Mouse (Mus musculus): ENCODE data around the gene Lmntd1. TPM values are rescaled to one million over a fixed set of nuclear protein-coding genes. Genes with fewer than 3 reads are reported as not detected.

Gene Lmntd1
- polyA plus RNA-seq, 1 experiment from 2014 or later = 3.0 TPM

GRCm38 (mm10) chr6:145427411-145427810, 186.7 kb downstream of the Lmntd1 start:
- ATAC-seq (replicated peaks; ENCODE audit: low FRiP score, low read depth) (no peak), DNase-seq (ENCODE audit: low spot score) (no peak)
- Histone ChIP-seq H3K9me3 (replicated peaks; ENCODE audit: low read length) (no peaks in the 10 kb centered on the region), H3K27me3 (ENCODE audit: insufficient read depth, low read length) (no peaks in the 10 kb centered on the region), H3K4me3 (replicated peaks; ENCODE audit: low read depth, low read length) (no peak overlapping the region), H3K4me2 (ENCODE audit: low read length) (no peak overlapping the region), H3K27ac (no peak overlapping the region), H3K4me1 (replicated peaks; ENCODE audit: insufficient read depth, low read length) (no peaks in the 10 kb centered on the region), H3K9ac (ENCODE audit: low read depth, low read length) (no peak overlapping the region), H3K36me3 (ENCODE audit: insufficient read depth, low read length) (no peaks in the 10 kb centered on the region)
- 74% methylated on average over 15 of the region's 15 CpGs for WGBS
- TF ChIP-seq CTCF (IDR thresholded peaks at IDR 0.05; ENCODE audit: low read depth) = no peak

GRCm38 (mm10) chr6:145426501-145426900, 187.6 kb downstream of the Lmntd1 start:
- H3K9ac ChIP-seq (ENCODE audit: low read depth, low read length) = no peak overlapping the region
- H3K9me3 ChIP-seq (replicated peaks; ENCODE audit: low read length) = no peaks in the 10 kb centered on the region
- H3K4me3 ChIP-seq (replicated peaks; ENCODE audit: low read depth, low read length) = no peak overlapping the region
- no peak overlapping the region for H3K4me2 ChIP-seq (ENCODE audit: low read length)
- no peaks in the 10 kb centered on the region for H3K36me3 ChIP-seq (ENCODE audit: insufficient read depth, low read length)
- no peak for TF ChIP-seq CTCF (IDR thresholded peaks at IDR 0.05; ENCODE audit: low read depth)
- 73% methylated on average over 10 of the region's 10 CpGs for WGBS
- no peak for ATAC-seq (replicated peaks; ENCODE audit: low FRiP score, low read depth)
- no peaks in the 10 kb centered on the region for H3K27me3 ChIP-seq (ENCODE audit: insufficient read depth, low read length)
- H3K4me1 ChIP-seq (replicated peaks; ENCODE audit: insufficient read depth, low read length) = no peaks in the 10 kb centered on the region
- DNase-seq (ENCODE audit: low spot score) = no peak
- H3K27ac ChIP-seq = no peak overlapping the region

GRCm38 (mm10) chr6:145424156-145424555, 190.0 kb downstream of the Lmntd1 start:
- Histone ChIP-seq H3K27me3 (ENCODE audit: insufficient read depth, low read length) (no peaks in the 10 kb centered on the region), H3K36me3 (ENCODE audit: insufficient read depth, low read length) (no peaks in the 10 kb centered on the region), H3K9ac (ENCODE audit: low read depth, low read length) (no peak overlapping the region), H3K4me1 (replicated peaks; ENCODE audit: insufficient read depth, low read length) (no peaks in the 10 kb centered on the region), H3K4me2 (ENCODE audit: low read length) (no peak overlapping the region), H3K27ac (no peak overlapping the region), H3K9me3 (replicated peaks; ENCODE audit: low read length) (no peaks in the 10 kb centered on the region), H3K4me3 (replicated peaks; ENCODE audit: low read depth, low read length) (no peak overlapping the region)
- WGBS = 79% methylated on average over 1 of the region's 1 CpGs
- no peak for TF ChIP-seq CTCF (IDR thresholded peaks at IDR 0.05; ENCODE audit: low read depth)
- ATAC-seq (replicated peaks; ENCODE audit: low FRiP score, low read depth) = no peak
- no peak for DNase-seq (ENCODE audit: low spot score)

- Histone ChIP-seq H3K4me1 (replicated peaks; ENCODE audit: insufficient read depth, low read length) (no peaks in the 10 kb centered on the region), H3K9ac (ENCODE audit: low read depth, low read length) (no peak overlapping the region), H3K9me3 (replicated peaks; ENCODE audit: low read length) (no peaks in the 10 kb centered on the region), H3K36me3 (ENCODE audit: insufficient read depth, low read length) (no peaks in the 10 kb centered on the region), H3K4me2 (ENCODE audit: low read length) (no peak overlapping the region), H3K27me3 (ENCODE audit: insufficient read depth, low read length) (no peaks in the 10 kb centered on the region), H3K4me3 (replicated peaks; ENCODE audit: low read depth, low read length) (no peak overlapping the region), H3K27ac (no peak overlapping the region)
- WGBS = 71% methylated on average over 12 of the region's 12 CpGs
- no peak for DNase-seq (ENCODE audit: low spot score)
- no peak for TF ChIP-seq CTCF (IDR thresholded peaks at IDR 0.05; ENCODE audit: low read depth)
- ATAC-seq (replicated peaks; ENCODE audit: low FRiP score, low read depth) = no peak
These were observed 190.6 kb downstream of the Lmntd1 start for GRCm38 (mm10) chr6:145423484-145423883.

GRCm38 (mm10) chr6:145421666-145422065, 192.5 kb downstream of the Lmntd1 start:
- Histone ChIP-seq H3K27me3 (ENCODE audit: insufficient read depth, low read length) (no peaks in the 10 kb centered on the region), H3K4me3 (replicated peaks; ENCODE audit: low read depth, low read length) (no peak overlapping the region), H3K9ac (ENCODE audit: low read depth, low read length) (no peak overlapping the region), H3K27ac (no peak overlapping the region), H3K9me3 (replicated peaks; ENCODE audit: low read length) (no peaks in the 10 kb centered on the region), H3K4me2 (ENCODE audit: low read length) (no peak overlapping the region), H3K4me1 (replicated peaks; ENCODE audit: insufficient read depth, low read length) (no peaks in the 10 kb centered on the region), H3K36me3 (ENCODE audit: insufficient read depth, low read length) (no peaks in the 10 kb centered on the region)
- 90% methylated on average over 9 of the region's 9 CpGs for WGBS
- no peak for ATAC-seq (replicated peaks; ENCODE audit: low FRiP score, low read depth)
- no peak for DNase-seq (ENCODE audit: low spot score)
- no peak for TF ChIP-seq CTCF (IDR thresholded peaks at IDR 0.05; ENCODE audit: low read depth)

- Histone ChIP-seq H3K27ac (no peak overlapping the region), H3K9ac (ENCODE audit: low read depth, low read length) (no peak overlapping the region), H3K9me3 (replicated peaks; ENCODE audit: low read length) (no peaks in the 10 kb centered on the region), H3K4me1 (replicated peaks; ENCODE audit: insufficient read depth, low read length) (no peaks in the 10 kb centered on the region), H3K4me2 (ENCODE audit: low read length) (no peak overlapping the region), H3K4me3 (replicated peaks; ENCODE audit: low read depth, low read length) (no peak overlapping the region), H3K36me3 (ENCODE audit: insufficient read depth, low read length) (no peaks in the 10 kb centered on the region), H3K27me3 (ENCODE audit: insufficient read depth, low read length) (no peaks in the 10 kb centered on the region)
- WGBS = 67% methylated on average over 4 of the region's 4 CpGs
- DNase-seq (ENCODE audit: low spot score) = no peak
- peak; percentile 59 for TF ChIP-seq CTCF (IDR thresholded peaks at IDR 0.05; ENCODE audit: low read depth)
- no peak for ATAC-seq (replicated peaks; ENCODE audit: low FRiP score, low read depth)
These were observed 193.7 kb downstream of the Lmntd1 start for GRCm38 (mm10) chr6:145420407-145420806.

GRCm38 (mm10) chr6:145418856-145419255, 195.3 kb downstream of the Lmntd1 start:
- no peaks in the 10 kb centered on the region for H3K27me3 ChIP-seq (ENCODE audit: insufficient read depth, low read length)
- H3K4me2 ChIP-seq (ENCODE audit: low read length) = no peak overlapping the region
- WGBS = 92% methylated on average over 5 of the region's 5 CpGs
- no peak overlapping the region for H3K9ac ChIP-seq (ENCODE audit: low read depth, low read length)
- no peak for TF ChIP-seq CTCF (IDR thresholded peaks at IDR 0.05; ENCODE audit: low read depth)
- no peaks in the 10 kb centered on the region for H3K4me1 ChIP-seq (replicated peaks; ENCODE audit: insufficient read depth, low read length)
- no peaks in the 10 kb centered on the region for H3K36me3 ChIP-seq (ENCODE audit: insufficient read depth, low read length)
- H3K9me3 ChIP-seq (replicated peaks; ENCODE audit: low read length) = no peaks in the 10 kb centered on the region
- ATAC-seq (replicated peaks; ENCODE audit: low FRiP score, low read depth) = no peak
- no peak overlapping the region for H3K4me3 ChIP-seq (replicated peaks; ENCODE audit: low read depth, low read length)
- H3K27ac ChIP-seq = no peak overlapping the region
- DNase-seq (ENCODE audit: low spot score) = no peak
